Mouse (Mus musculus): ENCODE data around the gene Glb1l2. TPM values are rescaled to one million over a fixed set of nuclear protein-coding genes. Genes with fewer than 3 reads are reported as not detected.

The Glb1l2 gene
- polyA plus RNA-seq, 1 experiment from 2014 or later, result 4.5 TPM

DNA sequence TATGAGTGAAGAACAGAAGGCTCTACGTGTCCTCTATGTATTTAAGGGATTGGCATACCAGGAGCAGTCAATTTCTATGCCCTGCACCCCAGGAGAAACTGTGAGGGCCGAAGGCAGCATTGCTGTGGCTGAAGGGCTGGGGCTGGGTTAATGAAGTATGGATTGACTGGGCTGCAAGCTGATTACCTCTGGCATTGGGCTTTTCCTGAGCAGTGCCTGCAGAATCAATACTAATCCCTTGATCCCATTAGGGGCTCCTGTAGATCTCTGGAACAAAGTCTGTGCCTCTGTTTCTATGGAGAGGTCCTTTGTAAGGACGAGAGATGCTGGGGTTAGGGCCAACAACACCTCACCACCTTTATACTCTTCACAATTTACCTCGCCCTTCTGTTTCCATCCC is 59.1 kb downstream of the Glb1l2 start:
- Histone ChIP-seq H3K9ac (ENCODE audit: low read length) (no peak overlapping the region), H3K4me2 (no peak overlapping the region), H3K4me3 (ENCODE audit: low read depth, low read length) (no peak overlapping the region), H3K27ac (ENCODE audit: low read depth, low read length) (no peak overlapping the region), H3K4me1 (ENCODE audit: control insufficient read depth, insufficient read depth, low read length) (no peaks in the 10 kb centered on the region; the same call in 1 of the 2 replicates), H3K9me3 (ENCODE audit: control insufficient read depth, low read length) (no peaks in the 10 kb centered on the region), H3K27me3 (ENCODE audit: control insufficient read depth, insufficient read depth, low read length) (no peaks in the 10 kb centered on the region), H3K36me3 (ENCODE audit: control insufficient read depth, insufficient read depth, low read length) (no peaks in the 10 kb centered on the region)
- ATAC-seq (ENCODE audit: low FRiP score), result peak; percentile 50; the same call in 1 of the 2 replicates
- 12% methylated on average over 4 of the region's 4 CpGs for WGBS
- no peak for DNase-seq (ENCODE audit: low spot score, missing footprints)

GRCm38 (mm10) chr9:26742817-26743216 is 63.5 kb downstream of the Glb1l2 start:
- Histone ChIP-seq H3K27ac (ENCODE audit: low read depth, low read length) (no peak overlapping the region), H3K9ac (ENCODE audit: low read length) (no peak overlapping the region), H3K4me2 (no peak overlapping the region), H3K27me3 (ENCODE audit: control insufficient read depth, insufficient read depth, low read length) (no peaks in the 10 kb centered on the region), H3K4me3 (ENCODE audit: low read depth, low read length) (no peak overlapping the region), H3K36me3 (ENCODE audit: control insufficient read depth, insufficient read depth, low read length) (no peaks in the 10 kb centered on the region), H3K9me3 (ENCODE audit: control insufficient read depth, low read length) (no peaks in the 10 kb centered on the region), H3K4me1 (ENCODE audit: control insufficient read depth, insufficient read depth, low read length) (no peaks in the 10 kb centered on the region; the same call in 1 of the 2 replicates)
- DNase-seq (ENCODE audit: low spot score, missing footprints) (no peak), ATAC-seq (ENCODE audit: low FRiP score) (no peak)
- WGBS, result 83% methylated on average over 3 of the region's 3 CpGs

- Histone ChIP-seq H3K27ac (ENCODE audit: low read depth, low read length) (no peak overlapping the region), H3K4me2 (no peak overlapping the region), H3K9ac (ENCODE audit: low read length) (no peak overlapping the region), H3K4me1 (ENCODE audit: control insufficient read depth, insufficient read depth, low read length) (no peaks in the 10 kb centered on the region; the same call in none of the 2 replicates), H3K27me3 (ENCODE audit: control insufficient read depth, insufficient read depth, low read length) (peaks cover 3% of the 10 kb centered on the region; the same call in 1 of the 2 replicates), H3K9me3 (ENCODE audit: control insufficient read depth, low read length) (no peaks in the 10 kb centered on the region), H3K4me3 (ENCODE audit: low read depth, low read length) (no peak overlapping the region), H3K36me3 (ENCODE audit: control insufficient read depth, insufficient read depth, low read length) (no peaks in the 10 kb centered on the region)
- ATAC-seq (ENCODE audit: low FRiP score), result no peak
- DNase-seq (ENCODE audit: low spot score, missing footprints), result no peak
- WGBS, result 79% methylated on average over 5 of the region's 5 CpGs
Observed at GRCm38 (mm10) chr9:26737116-26737515, 69.2 kb downstream of the Glb1l2 start.

GRCm38 (mm10) chr9:26733986-26734385 is 72.3 kb downstream of the Glb1l2 start:
- under 1% methylated on average over 32 of the region's 37 CpGs for WGBS

DNA sequence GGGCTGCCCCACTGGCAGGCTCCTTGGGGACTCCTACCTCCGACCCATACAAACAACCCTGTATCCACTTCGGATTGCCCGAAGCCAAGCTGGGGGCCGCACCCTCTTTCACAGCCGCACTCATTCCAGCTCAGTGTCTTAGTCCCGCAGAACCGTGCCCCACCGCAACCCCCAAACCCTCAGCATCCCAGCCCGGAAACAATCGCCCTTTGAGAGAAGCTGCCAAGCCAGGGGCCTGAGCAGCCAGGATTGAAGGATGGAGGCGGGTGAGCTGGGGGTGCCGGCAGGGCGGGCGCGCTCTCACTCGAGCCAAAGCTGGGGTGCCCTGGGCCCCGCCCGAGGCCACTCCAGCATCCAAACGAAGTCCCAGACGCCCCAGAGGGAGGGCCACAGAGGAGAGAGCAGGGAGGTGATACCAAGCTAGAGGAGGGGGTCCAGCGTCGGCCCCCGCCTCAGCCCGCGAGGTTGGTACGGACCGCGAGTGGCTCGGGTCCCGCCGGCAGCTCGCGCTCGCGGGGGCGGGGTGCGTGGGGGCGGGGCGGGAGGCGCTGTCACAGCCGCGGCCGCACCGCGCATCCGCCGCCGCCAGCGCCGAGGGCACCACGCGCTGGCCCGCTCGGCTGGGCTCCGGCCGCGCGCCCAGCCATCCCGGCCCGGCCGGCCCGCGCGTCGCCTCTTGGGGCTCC is 72.9 kb downstream of the Glb1l2 start, which contains the start of gene B3gat1:
Gene B3gat1 (plus strand): TSS at position 523 of the 686 bp plus-strand sequence.
- H3K4me2 ChIP-seq, result peak within 1 kb of the TSS; percentile 92
- no peaks in the 10 kb centered on the region; the same call in none of the 2 replicates for H3K4me1 ChIP-seq (ENCODE audit: control insufficient read depth, insufficient read depth, low read length)
- H3K9me3 ChIP-seq (ENCODE audit: control insufficient read depth, low read length), result no peaks in the 10 kb centered on the region
- H3K4me3 ChIP-seq (ENCODE audit: low read depth, low read length), result peak within 1 kb of the TSS; percentile 72
- no peak within 1 kb of the TSS; the same call in 1 of the 2 replicates for H3K27ac ChIP-seq (ENCODE audit: low read depth, low read length)
- peak; percentile 91 for ATAC-seq (ENCODE audit: low FRiP score)
- no peaks in the 10 kb centered on the region for H3K36me3 ChIP-seq (ENCODE audit: control insufficient read depth, insufficient read depth, low read length)
- peaks cover 3% of the 10 kb centered on the region; the same call in 1 of the 2 replicates for H3K27me3 ChIP-seq (ENCODE audit: control insufficient read depth, insufficient read depth, low read length)
- H3K9ac ChIP-seq (ENCODE audit: low read length), result peak within 1 kb of the TSS; percentile 86
- WGBS, result under 1% methylated on average over 33 of the region's 65 CpGs
- peak; percentile 96 for DNase-seq (ENCODE audit: low spot score, missing footprints)

More at GRCm38 (mm10) chr9:26733986-26734385, 72.3 kb downstream of the Glb1l2 start:
- Histone ChIP-seq H3K36me3 (ENCODE audit: control insufficient read depth, insufficient read depth, low read length) (no peaks in the 10 kb centered on the region), H3K27me3 (ENCODE audit: control insufficient read depth, insufficient read depth, low read length) (peaks cover 3% of the 10 kb centered on the region; the same call in 1 of the 2 replicates), H3K27ac (ENCODE audit: low read depth, low read length) (no peak overlapping the region; the same call in 1 of the 2 replicates), H3K9me3 (ENCODE audit: control insufficient read depth, low read length) (no peaks in the 10 kb centered on the region), H3K4me1 (ENCODE audit: control insufficient read depth, insufficient read depth, low read length) (no peaks in the 10 kb centered on the region; the same call in none of the 2 replicates), H3K4me2 (peak overlapping the region; percentile 92), H3K4me3 (ENCODE audit: low read depth, low read length) (peak overlapping the region; percentile 72), H3K9ac (ENCODE audit: low read length) (peak overlapping the region; percentile 86)
- DNase-seq (ENCODE audit: low spot score, missing footprints) (peak; percentile 93), ATAC-seq (ENCODE audit: low FRiP score) (peak; percentile 80)

- Histone ChIP-seq H3K9ac (ENCODE audit: low read length) (no peak overlapping the region), H3K27me3 (ENCODE audit: control insufficient read depth, insufficient read depth, low read length) (no peaks in the 10 kb centered on the region; the same call in 1 of the 2 replicates), H3K36me3 (ENCODE audit: control insufficient read depth, insufficient read depth, low read length) (no peaks in the 10 kb centered on the region), H3K4me3 (ENCODE audit: low read depth, low read length) (no peak overlapping the region), H3K4me1 (ENCODE audit: control insufficient read depth, insufficient read depth, low read length) (no peaks in the 10 kb centered on the region; the same call in 1 of the 2 replicates), H3K4me2 (no peak overlapping the region), H3K27ac (ENCODE audit: low read depth, low read length) (no peak overlapping the region), H3K9me3 (ENCODE audit: control insufficient read depth, low read length) (no peaks in the 10 kb centered on the region)
- ATAC-seq (ENCODE audit: low FRiP score) (no peak), DNase-seq (ENCODE audit: low spot score, missing footprints) (no peak)
- WGBS, result 75% methylated on average over 2 of the region's 2 CpGs
Observed at GRCm38 (mm10) chr9:26728556-26728955, 77.7 kb downstream of the Glb1l2 start.

DNA sequence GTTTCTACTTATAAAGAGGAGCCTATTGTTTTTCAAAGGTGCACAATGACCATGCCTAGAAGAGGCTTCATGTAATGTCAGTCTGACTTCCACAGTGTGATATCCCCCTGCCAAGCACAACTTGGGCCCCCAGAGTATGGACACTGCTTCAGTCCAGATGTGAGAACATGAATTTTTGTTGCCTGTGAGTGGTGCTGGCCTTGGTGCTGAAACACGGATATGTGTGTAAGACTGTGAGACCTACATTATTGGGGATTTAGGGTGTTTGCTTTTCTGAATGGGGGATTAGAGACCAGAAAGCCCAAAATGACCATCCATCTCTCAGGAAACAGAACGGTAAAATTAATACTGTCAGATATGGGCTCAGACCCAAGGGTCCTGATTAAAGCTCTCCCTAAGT is 78.8 kb downstream of the Glb1l2 start:
- Histone ChIP-seq H3K27me3 (ENCODE audit: control insufficient read depth, insufficient read depth, low read length) (no peaks in the 10 kb centered on the region), H3K9ac (ENCODE audit: low read length) (no peak overlapping the region), H3K4me3 (ENCODE audit: low read depth, low read length) (no peak overlapping the region), H3K27ac (ENCODE audit: low read depth, low read length) (no peak overlapping the region), H3K4me2 (no peak overlapping the region), H3K36me3 (ENCODE audit: control insufficient read depth, insufficient read depth, low read length) (no peaks in the 10 kb centered on the region), H3K9me3 (ENCODE audit: control insufficient read depth, low read length) (no peaks in the 10 kb centered on the region), H3K4me1 (ENCODE audit: control insufficient read depth, insufficient read depth, low read length) (no peaks in the 10 kb centered on the region)
- no peak for ATAC-seq (ENCODE audit: low FRiP score)
- DNase-seq (ENCODE audit: low spot score, missing footprints), result peak; percentile 84
- WGBS, result 51% methylated on average over 2 of the region's 2 CpGs

DNA sequence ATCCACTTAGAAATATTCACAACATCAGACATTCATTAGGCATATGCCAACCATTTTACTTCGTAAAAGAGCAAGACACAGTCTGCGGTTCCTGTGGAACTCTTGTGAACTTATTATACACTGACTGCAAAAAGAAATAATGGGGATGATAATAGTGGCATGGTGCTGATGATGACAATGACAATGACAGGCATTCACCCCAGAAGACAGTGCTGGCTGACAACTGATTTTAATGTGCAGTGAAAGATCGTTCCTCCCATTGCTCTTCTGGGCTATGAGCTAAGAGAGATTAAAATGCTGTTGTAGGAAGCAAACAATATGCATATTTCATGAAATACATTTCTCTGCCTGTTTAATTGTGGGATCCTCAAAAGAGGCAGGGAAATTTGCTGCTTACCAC is 80.6 kb downstream of the Glb1l2 start:
- H3K27me3 ChIP-seq (ENCODE audit: control insufficient read depth, insufficient read depth, low read length), result no peaks in the 10 kb centered on the region
- no peak for ATAC-seq (ENCODE audit: low FRiP score)
- no peaks in the 10 kb centered on the region for H3K9me3 ChIP-seq (ENCODE audit: control insufficient read depth, low read length)
- no peaks in the 10 kb centered on the region for H3K36me3 ChIP-seq (ENCODE audit: control insufficient read depth, insufficient read depth, low read length)
- DNase-seq (ENCODE audit: low spot score, missing footprints), result no peak
- no peak overlapping the region for H3K4me2 ChIP-seq
- 89% methylated on average over 3 of the region's 3 CpGs for WGBS
- no peak overlapping the region for H3K27ac ChIP-seq (ENCODE audit: low read depth, low read length)
- no peak overlapping the region for H3K9ac ChIP-seq (ENCODE audit: low read length)
- no peaks in the 10 kb centered on the region for H3K4me1 ChIP-seq (ENCODE audit: control insufficient read depth, insufficient read depth, low read length)
- no peak overlapping the region for H3K4me3 ChIP-seq (ENCODE audit: low read depth, low read length)

GRCm38 (mm10) chr9:26721771-26722170 is 84.5 kb downstream of the Glb1l2 start:
- no peak overlapping the region for H3K4me2 ChIP-seq
- ATAC-seq (ENCODE audit: low FRiP score), result no peak

More at GRCm38 (mm10) chr9:26721771-26722170, 84.5 kb downstream of the Glb1l2 start:
- Histone ChIP-seq H3K4me3 (ENCODE audit: low read depth, low read length) (no peak overlapping the region), H3K9me3 (ENCODE audit: control insufficient read depth, low read length) (no peaks in the 10 kb centered on the region), H3K27ac (ENCODE audit: low read depth, low read length) (no peak overlapping the region), H3K36me3 (ENCODE audit: control insufficient read depth, insufficient read depth, low read length) (no peaks in the 10 kb centered on the region), H3K4me1 (ENCODE audit: control insufficient read depth, insufficient read depth, low read length) (no peaks in the 10 kb centered on the region), H3K9ac (ENCODE audit: low read length) (no peak overlapping the region), H3K27me3 (ENCODE audit: control insufficient read depth, insufficient read depth, low read length) (no peaks in the 10 kb centered on the region)
- 55% methylated on average over 7 of the region's 7 CpGs for WGBS
- DNase-seq (ENCODE audit: low spot score, missing footprints), result no peak
